Mouse (Mus musculus): Measurements from ENCODE around the gene Igfbp2.

- no peak for TF ChIP-seq CTCF (IDR thresholded peaks at IDR 0.05; ENCODE audit: low read depth, low read length)
- TF ChIP-seq POLR2A (IDR thresholded peaks at IDR 0.05; ENCODE audit: extremely low read depth, insufficient read depth, low read length), result no peak
Observed at GRCm38 (mm10) chr1:72813089-72813638, 11.1 kb upstream of the Igfbp2 start.
